Mouse (Mus musculus) left cerebral cortex, adult 2 months (tissue): ENCODE data around the gene Exoc3l. TPM values are rescaled to one million over a fixed set of nuclear protein-coding genes. Genes with fewer than 3 reads are reported as not detected.

Source experiments
- DNase-seq, 2 experiments: peaks; one replicate each; pipeline ENCODE4 v3.0.0; 2021 to 2022; ENCODE audit warnings: low spot score in 2 of 2, mixed read lengths in 1 of 2; ENCODE audit errors: extremely low spot score in 1 of 2
- H3K27ac ChIP-seq: fragments of 200-600 bp; 2 replicates; pipeline ENCODE4 v1.8.1; 2022
- H3K4me3 ChIP-seq: fragments of 200-600 bp; 2 replicates; pipeline ENCODE4 v1.8.1; 2022
- CTCF ChIP-seq: fragments of 200-600 bp; IDR thresholded peaks from 2 replicates; pipeline ENCODE4 v1.8.1; 2022; ENCODE audit warnings: antibody characterized with exemption, mild to moderate bottlenecking, moderate library complexity
- intact Hi-C: fragments of 180-260 bp; cut with DNase I; formaldehyde crosslinking; loops from one replicate; pipeline ENCODE4 v1.15.1; 2025
- microRNA-seq, 2 experiments: library from miRNA; unstranded; fragments of <30 nt; microRNA quantifications; one replicate each; pipeline ENCODE4 v1.2.0; 2021
- total RNA-seq, 2 experiments: library from RNA; stranded (reverse); gene quantifications; 2 replicates each; pipeline ENCODE4 v1.2.3; 2021

Exoc3l gene
- total RNA-seq, 2 experiments from 2014 or later, result 1.1 to 2.2 TPM

GRCm38 (mm10) chr8:105260371-105261099, 35.4 kb downstream of the Exoc3l start:
- no peak for TF ChIP-seq CTCF
- no peak for DNase-seq

DNA sequence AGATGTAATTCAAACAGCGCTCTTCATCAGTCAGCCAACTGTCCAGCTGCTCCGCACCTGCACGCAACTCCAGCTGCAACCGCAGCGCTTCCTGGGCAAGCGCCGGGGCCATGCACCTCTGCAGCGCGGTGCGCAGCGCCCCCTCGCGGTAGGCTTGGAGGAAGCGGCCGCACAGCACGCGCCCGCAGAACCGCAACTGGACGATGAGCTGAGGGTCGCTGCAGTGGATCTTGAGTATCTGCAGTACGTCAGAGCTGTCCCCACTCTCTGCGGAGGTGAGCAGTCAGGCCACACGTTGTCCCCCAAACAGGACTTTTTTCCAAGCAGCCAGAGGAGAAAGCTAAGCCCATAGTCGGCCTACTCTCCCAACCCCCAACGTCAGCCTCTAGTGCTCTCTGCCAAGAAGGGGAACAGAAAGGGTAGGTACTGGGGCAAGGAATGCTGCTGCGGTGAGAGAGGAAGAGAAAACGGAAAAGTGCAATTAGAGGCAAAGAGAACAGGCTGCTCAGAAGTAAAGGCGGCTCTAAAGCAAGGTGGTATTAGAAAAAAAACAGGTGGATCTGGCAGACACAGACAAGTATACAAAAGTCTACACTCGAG, 36.1 kb downstream of the Exoc3l start:
- intact Hi-C loops, result no loop called here
- Histone ChIP-seq H3K27ac (no peak overlapping the region), H3K4me3 (peak overlapping the region; percentile 44)
- peak; percentile 97 for TF ChIP-seq CTCF
- DNase-seq, result peak; percentile 65 to 82

More at GRCm38 (mm10) chr8:105260371-105261099, 35.4 kb downstream of the Exoc3l start:
- intact Hi-C loops, result no loop called here
- Histone ChIP-seq H3K4me3 (no peak overlapping the region), H3K27ac (no peak overlapping the region)

GRCm38 (mm10) chr8:105258911-105259720, 36.8 kb downstream of the Exoc3l start:
- TF ChIP-seq CTCF, result peak; percentile 19
- peak overlapping the region; percentile 44 for H3K4me3 ChIP-seq
- intact Hi-C loops, result no loop called here
- DNase-seq, result no peak
- no peak overlapping the region for H3K27ac ChIP-seq

DNA sequence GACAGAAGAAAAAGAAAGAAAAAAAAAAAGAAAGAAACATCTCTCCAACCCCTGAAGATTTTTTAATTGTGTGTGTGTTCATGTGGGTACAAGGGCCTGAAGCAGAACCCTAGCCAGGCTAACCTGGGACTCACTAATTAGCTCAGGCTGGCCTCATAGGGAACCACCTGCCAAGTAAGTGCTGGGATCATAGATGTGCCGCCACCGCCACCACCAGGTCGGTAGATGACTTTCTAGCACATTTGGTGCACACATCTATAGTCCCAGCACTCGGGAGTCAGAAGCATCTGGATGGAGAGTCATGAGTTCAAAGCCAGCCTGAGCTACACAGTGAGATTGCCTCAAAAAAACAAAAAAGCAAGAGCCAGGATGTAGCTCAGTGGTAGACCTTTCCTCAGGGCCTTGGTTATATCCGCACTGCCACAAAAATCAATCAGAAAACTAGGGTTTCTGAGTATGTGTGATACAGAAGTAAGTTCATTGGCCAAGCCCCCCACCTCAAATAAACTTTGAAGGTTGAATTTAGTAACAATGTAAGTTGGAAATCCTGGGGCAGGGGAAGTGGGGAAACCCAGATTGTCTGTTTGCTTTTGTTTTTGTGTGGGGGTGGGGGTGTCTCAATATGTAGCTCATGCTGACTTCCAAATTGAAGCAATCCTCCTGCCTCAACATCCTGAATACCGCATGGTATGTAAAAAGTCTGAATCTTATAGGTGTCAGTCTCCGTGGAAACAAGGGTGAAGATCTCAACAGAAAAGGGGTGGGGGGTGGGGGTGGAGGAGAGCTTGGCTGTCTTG, 38.4 kb downstream of the Exoc3l start:
- intact Hi-C loops, result no loop called here
- Histone ChIP-seq H3K27ac (no peak overlapping the region), H3K4me3 (no peak overlapping the region)
- no peak for TF ChIP-seq CTCF
- no peak for DNase-seq

- peak within 1 kb of the TSS; percentile 65 for H3K4me3 ChIP-seq
- intact Hi-C loops, result no loop called here
- peak within 1 kb of the TSS; percentile 76 for H3K27ac ChIP-seq
- DNase-seq, result no peak
- no peak for TF ChIP-seq CTCF
Observed at GRCm38 (mm10) chr8:105254966-105255350, 40.9 kb downstream of the Exoc3l start, which contains the start of gene B3gnt9. Gene B3gnt9, minus strand, starts transcription at chr8:105255153.

DNA sequence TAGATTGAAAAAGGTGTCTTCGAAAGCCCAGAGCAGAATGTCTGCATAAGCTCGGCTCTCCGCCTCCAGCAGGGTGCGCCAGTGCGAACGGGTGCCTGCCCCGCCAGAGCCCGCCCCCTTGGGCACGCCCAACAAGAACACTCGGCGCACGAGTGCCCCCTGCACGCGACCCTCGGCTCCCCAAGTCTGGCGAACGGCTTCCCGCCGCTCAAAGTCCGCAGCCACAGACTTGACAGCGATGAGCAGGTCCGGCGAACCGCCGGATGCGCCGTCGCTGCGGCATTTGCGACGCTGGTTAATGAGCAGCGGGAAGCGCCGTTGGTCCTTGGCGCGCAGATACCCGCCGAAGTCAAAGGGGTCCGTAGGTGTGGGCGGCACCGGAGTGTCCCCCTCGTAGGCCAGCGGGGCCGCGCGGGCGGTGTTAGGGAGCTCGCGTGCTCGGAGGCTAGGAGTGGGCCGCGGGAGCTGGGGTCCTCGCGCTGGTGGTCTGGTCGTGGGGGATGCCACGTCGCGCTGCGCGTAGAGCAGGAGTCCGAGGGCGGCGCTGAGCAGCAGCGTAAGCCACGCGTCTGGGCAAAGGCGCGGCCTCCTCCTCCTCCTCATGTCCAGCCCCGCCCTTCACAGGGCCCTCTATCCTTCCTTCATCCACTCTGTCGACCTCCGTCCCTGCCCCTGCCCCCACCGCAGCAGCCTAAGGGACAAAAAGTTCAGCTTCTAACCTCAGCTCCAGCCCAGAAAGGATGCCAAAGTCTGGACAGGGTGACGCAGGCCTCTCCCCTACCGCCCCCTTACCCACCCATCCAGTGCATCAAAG, 41.5 kb downstream of the Exoc3l start:
- peak overlapping the region; percentile 76 for H3K27ac ChIP-seq
- intact Hi-C loops, result no loop called here
- peak; percentile 87 for TF ChIP-seq CTCF
- DNase-seq, result peak; percentile 87 to 91
- peak overlapping the region; percentile 65 for H3K4me3 ChIP-seq

DNA sequence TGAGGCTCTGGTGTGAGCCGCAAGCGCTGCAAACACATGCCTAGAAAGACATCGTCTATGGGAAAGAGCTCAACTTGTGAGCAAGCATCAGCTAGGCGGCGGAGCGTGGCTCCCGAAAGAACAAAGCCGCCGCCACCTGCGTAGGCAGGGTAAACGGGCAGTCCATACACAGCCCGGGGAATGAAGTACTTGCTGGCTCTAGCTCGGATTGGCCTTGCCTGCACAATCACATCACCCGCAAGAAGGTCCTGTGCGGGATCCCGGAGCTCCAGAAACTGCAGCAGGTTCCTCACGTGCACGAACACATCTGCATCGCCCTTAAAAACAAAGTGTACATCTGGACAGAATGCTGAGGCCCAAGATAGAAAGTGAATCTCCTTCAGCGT, 42.1 kb downstream of the Exoc3l start:
- H3K4me3 ChIP-seq, result no peak overlapping the region; the same call in 1 of the 2 replicates
- no peak for DNase-seq
- intact Hi-C loops, result no loop called here
- TF ChIP-seq CTCF, result no peak
- peak overlapping the region; percentile 16; the same call in 1 of the 2 replicates for H3K27ac ChIP-seq

- DNase-seq, result no peak
- no peak for TF ChIP-seq CTCF
- H3K27ac ChIP-seq, result no peak overlapping the region
- H3K4me3 ChIP-seq, result no peak overlapping the region
- intact Hi-C loops, result no loop called here
Observed at GRCm38 (mm10) chr8:105252680-105253537, 43.0 kb downstream of the Exoc3l start.

DNA sequence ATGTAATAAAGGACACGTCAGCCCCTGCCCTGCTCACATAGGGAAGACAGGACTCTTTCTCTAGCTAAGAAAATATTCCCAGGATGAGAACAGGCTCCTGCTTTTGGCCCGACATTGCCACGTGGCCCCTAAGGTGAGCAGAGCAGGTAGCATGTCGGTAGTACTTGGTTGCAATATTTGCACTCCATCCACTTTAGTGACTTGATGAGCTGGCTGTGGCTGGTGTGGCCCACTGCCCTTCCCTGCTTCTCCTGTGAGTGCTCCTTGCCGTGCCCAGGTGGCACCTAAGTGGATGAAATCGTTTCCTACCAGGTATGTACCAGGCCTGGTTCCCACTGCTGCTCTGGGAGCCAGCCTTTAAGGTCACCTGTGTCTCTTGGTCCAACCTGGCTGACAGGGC, 43.9 kb downstream of the Exoc3l start:
- no peak for TF ChIP-seq CTCF
- Histone ChIP-seq H3K27ac (no peak overlapping the region), H3K4me3 (no peak overlapping the region)
- intact Hi-C loops, result no loop called here
- DNase-seq, result no peak

- intact Hi-C loops, result no loop called here
- Histone ChIP-seq H3K27ac (no peak overlapping the region), H3K4me3 (no peak overlapping the region)
- DNase-seq, result no peak
- no peak for TF ChIP-seq CTCF
Observed at GRCm38 (mm10) chr8:105241016-105241415, 54.9 kb downstream of the Exoc3l start.

Small RNA genes lying within 50 kb of the gene (microRNA-seq; reads per million reads assigned to microRNA genes)
- gene Gm27320 (0 reads per million in 2 experiments), gene Mir328 (14,844 to 17,063 reads per million in 2 experiments)

Other genes starting within 250 kb of the Exoc3l start
- gene Ces3a, start 247.5 kb downstream of the Exoc3l start, total RNA-seq, result not detected
- gene Ces3b, start 212.3 kb downstream of the Exoc3l start, total RNA-seq, result not detected
- not detected for gene Ces4a, start 164.3 kb downstream of the Exoc3l start, total RNA-seq
- gene Cbfb, start 125.4 kb downstream of the Exoc3l start, total RNA-seq, result 10 to 100 TPM; 20.7 to 22.3 TPM
- 10 to 100 TPM; 37.9 to 38.3 TPM for gene D230025D16Rik, start 71.0 kb downstream of the Exoc3l start, total RNA-seq
- 1 to 10 TPM; 2.1 to 2.8 TPM for gene B3gnt9, start 40.9 kb downstream of the Exoc3l start, total RNA-seq
- 1 to 10 TPM; 8.0 TPM for gene Tradd, start 31.5 kb downstream of the Exoc3l start, total RNA-seq
- gene Fbxl8, start 31.5 kb downstream of the Exoc3l start, total RNA-seq, result 1 to 10 TPM in 1 of 2 experiments, under 1 TPM in 1; 1.00 to 1.1 TPM
- 10 to 100 TPM; 17.2 to 17.5 TPM for gene Hsf4, start 26.3 kb downstream of the Exoc3l start, total RNA-seq
- 10 to 100 TPM in 1 of 2 experiments, 1 to 10 TPM in 1; 8.9 to 10.4 TPM for gene Nol3, start 20.0 kb downstream of the Exoc3l start, total RNA-seq
- 10 to 100 TPM; 28.0 to 30.0 TPM for gene 4931428F04Rik, start 6.2 kb downstream of the Exoc3l start, total RNA-seq
- 10 to 100 TPM; 36.4 to 39.3 TPM for gene E2f4, start 1.6 kb upstream of the Exoc3l start, total RNA-seq
- gene Elmo3, start 9.5 kb upstream of the Exoc3l start, total RNA-seq, result 1 to 10 TPM; 1.4 to 1.9 TPM
- 1 to 10 TPM; 6.6 to 6.8 TPM for gene Lrrc29, start 30.2 kb upstream of the Exoc3l start, total RNA-seq
- 10 to 100 TPM; 35.4 to 40.1 TPM for gene Tmem208, start 30.3 kb upstream of the Exoc3l start, total RNA-seq
- gene Fhod1, start 51.9 kb upstream of the Exoc3l start, total RNA-seq, result 1 to 10 TPM; 3.5 to 3.7 TPM
- gene Slc9a5, start 52.7 kb upstream of the Exoc3l start, total RNA-seq, result 10 to 100 TPM; 41.9 to 42.5 TPM
- gene Plekhg4, start 77.2 kb upstream of the Exoc3l start, total RNA-seq, result 1 to 10 TPM; 3.7 to 4.5 TPM
- gene Kctd19, start 117.4 kb upstream of the Exoc3l start, total RNA-seq, result not detected
- gene Lrrc36, start 117.5 kb upstream of the Exoc3l start, total RNA-seq, result under 1 TPM in 1 of 2 experiments, not detected in 1; 0.27 TPM
- gene Tppp3, start 175.4 kb upstream of the Exoc3l start, total RNA-seq, result 10 to 100 TPM; 36.1 to 42.5 TPM
- gene Zdhhc1, start 200.8 kb upstream of the Exoc3l start, total RNA-seq, result 10 to 100 TPM; 43.0 to 48.7 TPM
- gene Hsd11b2, start 222.7 kb upstream of the Exoc3l start, total RNA-seq, result not detected